Mouse (Mus musculus) G1E (cell line): ENCODE measurements around the gene T2.

Experiments used
- CTCF ChIP-seq: IDR thresholded peaks from 2 replicates; pipeline ENCODE4 v1.5.1; 2012; ENCODE audit warnings: low read depth, low read length, inconsistent platforms, mixed read lengths
- GATA1 ChIP-seq: IDR thresholded peaks from 2 replicates; pipeline ENCODE4 v1.6.1; 2012; ENCODE audit warnings: borderline replicate concordance, low read length, inconsistent platforms, mixed read lengths
- GATA2 ChIP-seq: IDR thresholded peaks from 2 replicates; pipeline ENCODE4 v1.6.1; 2012; ENCODE audit warnings: low read depth, low read length, inconsistent platforms, borderline replicate concordance
- POLR2AphosphoS5 ChIP-seq: IDR thresholded peaks from 2 replicates; pipeline ENCODE4 v1.6.1; 2012; ENCODE audit warnings: low read depth, low read length, inconsistent platforms; ENCODE audit not compliant: insufficient replicate concordance
- TAL1 ChIP-seq: conservative IDR thresholded peaks from 2 replicates; pipeline ENCODE4 v1.6.1; 2012; ENCODE audit warnings: low read depth, low read length, inconsistent platforms, mixed read lengths

DNA sequence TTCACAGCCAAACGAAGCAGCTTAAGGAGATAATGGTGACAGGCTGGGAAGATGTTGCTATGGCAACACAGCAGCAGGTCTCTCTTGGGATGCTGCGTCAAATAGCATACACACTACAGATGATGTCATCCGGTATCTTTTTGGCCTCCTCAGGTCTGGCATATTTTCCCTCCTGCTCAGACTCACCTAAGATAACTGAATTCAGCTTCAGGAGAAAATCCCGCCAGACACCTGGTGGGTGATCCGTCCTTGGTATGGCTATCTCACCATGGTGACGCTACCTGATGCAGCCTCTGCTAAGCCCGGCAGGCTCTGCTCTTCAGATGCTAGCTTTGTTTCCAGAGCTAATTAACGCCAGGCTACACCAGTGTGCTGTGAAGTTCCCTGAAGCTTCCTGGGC, 12.8 kb downstream of the T2 start:
- TF ChIP-seq CTCF (no peak), TAL1 (no peak), GATA1 (no peak), GATA2 (no peak), POLR2AphosphoS5 (no peak)
